Mouse (Mus musculus) heart, adult 11 months (tissue): ENCODE results near the gene Tnc.

Source experiments
- DNase-seq: peaks from one replicate; pipeline ENCODE4 v3.0.0; 2022

The Tnc gene

DNA sequence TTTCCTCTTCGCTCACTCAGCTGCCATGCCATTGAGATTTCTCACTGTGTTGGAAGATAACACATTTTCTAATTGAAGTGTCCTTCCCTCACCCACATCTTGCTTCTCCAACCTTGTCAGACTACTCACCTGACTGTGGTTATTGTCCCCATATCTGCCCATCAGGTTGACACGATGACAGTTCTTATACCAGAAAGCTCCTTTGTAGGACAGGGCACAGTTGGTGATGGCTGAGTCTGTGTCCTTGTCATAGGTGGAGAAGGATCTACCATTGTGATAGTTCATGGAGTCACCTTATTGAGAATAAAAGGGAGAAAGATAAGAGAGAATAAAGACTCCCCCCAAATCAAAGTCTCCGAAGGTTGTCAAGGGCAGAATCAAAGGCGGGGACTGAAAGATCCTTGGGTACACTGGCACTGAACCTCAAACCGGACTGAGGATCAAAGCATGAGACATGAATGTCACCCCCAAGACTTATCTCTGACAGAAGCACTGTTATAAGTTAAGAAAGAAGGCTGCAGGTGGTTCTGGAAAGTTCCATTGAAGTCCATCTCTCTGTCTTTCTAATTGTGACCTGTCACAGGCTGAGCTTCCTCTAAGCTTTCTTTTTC lies 84.9 kb downstream of the Tnc start:
- DNase-seq, result peak; percentile 69

DNA sequence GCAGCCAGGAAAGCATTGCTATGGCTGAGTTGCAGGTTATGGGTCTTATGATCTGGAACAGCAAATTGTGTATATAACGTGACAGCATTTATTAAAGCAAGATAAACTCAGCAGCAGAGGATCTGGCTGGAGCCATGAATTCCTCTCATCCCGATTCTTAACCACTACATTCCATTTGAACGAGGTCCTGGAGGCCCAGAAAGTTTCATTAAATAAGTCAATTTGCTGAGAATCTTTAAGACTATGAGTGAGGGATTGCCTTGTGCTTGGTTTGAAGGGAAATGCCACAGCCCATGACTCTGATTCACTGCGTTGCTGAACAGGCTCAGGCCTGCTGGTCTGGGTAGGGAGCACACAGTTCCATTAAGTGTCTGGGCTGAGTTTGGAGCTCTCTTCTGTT lies 88.2 kb downstream of the Tnc start:
- peak; percentile 23 for DNase-seq

DNA sequence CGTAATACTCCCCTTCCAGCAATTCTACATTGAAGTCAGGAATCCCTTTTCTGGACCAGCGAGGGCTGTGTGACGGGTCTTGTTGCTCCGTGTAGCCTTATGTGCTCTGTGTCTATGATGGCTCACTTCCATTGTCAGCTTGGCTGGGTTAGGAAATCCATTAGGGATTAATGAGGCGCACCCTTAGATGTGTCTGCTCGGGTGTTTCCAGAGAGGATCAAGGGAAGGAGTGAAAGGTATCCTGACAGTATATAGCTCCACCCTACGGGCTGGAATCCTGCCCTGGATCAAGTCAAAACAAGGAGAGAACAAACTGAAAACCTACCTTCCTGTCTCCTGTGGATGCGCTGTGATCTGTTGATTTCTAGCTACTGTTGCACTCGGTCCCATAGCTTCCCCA lies 96.8 kb downstream of the Tnc start:
- no peak for DNase-seq

DNA sequence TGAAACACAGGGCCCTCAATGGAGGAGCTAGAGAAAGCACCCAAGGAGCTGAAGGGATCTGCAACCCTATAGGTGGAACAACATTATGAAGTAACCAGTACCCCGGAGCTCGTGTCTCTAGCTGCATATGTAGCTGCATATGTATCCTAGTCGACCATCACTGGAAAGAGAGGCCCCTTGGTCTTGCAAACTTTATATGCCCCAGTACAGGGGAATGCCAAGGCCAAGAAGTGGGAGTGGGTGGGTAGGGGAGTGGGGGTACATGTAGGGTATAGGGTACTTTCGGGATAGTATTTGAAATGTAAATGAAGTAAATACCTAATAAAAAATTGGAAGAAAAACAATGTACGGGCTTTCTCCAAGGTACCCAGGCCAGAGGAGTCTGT lies 98.1 kb downstream of the Tnc start:
- peak; percentile 75 for DNase-seq

DNA sequence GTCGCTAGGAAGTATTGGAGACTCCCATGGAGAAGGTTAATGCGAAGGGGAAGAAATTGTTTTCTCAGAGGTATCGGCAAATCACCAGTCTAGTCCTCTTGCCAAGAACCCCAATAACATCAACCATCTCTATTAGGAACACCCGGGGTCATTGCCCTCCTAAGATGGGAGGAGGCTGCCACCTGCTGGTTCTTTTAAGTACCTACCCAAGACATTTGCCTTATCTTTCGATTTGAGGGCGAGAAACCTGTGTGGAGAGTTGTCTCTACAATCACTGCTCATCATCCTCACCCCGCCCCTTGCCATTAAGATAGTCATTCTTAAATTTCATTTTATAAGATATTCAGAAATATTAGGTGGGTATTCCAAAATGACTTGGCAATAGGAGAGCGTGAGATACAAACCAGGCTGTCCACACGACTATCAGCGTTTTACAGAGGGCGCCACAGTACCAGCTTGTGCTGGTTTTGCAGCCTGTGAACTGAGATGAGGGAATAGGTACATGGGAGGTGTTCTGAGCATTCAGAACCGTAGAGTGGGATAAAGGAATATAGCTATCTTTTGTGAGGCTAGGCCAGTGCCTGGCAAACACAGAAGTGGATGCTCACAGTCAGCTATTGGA lies 98.6 kb downstream of the Tnc start:
- DNase-seq, result peak; percentile 93

DNA sequence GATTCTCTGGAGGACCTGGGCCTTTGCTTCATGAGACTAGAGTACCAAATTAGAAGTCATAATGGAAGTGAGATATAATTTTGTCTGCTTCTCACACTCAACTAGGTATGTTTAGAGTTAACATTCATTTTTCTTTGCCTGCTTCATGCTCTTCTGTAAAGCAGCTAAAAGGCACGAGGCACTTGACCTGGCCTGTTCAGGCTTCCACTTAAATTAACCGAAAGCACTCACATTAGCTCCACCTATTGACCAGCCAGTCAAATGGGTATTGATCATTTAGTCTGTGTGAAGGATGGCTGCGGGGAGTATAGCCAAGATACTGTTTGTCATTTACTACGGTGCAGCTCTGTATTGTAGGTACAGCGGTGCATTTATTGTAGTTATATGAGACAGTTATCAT lies 103.0 kb downstream of the Tnc start:
- DNase-seq, result no peak

DNA sequence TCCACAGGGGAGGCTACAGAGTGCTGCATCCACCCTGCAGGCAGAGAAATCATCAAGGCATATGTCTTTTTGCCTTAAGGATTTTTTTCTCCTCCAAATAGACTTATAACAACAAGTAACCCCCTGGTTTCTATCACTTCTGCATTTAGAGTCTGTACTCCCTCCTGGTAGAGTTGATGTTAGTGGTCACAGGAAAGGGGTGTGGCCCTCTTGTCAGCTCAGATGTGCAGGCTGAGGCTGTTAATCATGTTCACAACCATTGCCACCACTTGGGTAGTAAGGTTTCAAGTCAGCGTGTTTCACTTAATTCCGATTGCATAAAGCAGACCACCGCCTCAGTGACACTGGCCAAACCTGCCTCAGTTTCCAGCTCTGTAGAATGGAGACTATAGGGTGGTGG lies 103.9 kb downstream of the Tnc start:
- no peak for DNase-seq

DNA sequence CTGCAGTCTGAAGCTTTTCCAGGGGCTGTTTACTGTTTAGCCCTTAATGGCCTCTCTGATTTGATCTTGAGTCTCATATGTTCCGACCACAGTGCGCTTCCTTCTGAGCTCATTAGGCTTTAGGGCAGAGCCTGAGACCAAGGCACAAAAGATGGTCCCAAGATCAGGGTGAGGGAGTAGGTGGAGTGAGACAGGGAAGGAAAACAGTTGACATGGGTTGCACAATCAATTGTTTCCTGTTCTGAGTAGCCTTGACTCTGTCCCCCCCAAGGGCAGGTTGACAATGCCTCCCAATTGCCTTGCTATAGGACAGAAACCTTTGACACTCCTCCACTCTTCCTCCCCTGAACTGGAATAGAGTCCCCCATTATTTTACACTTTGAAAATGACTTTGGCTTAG lies 105.4 kb downstream of the Tnc start:
- DNase-seq, result no peak

DNA sequence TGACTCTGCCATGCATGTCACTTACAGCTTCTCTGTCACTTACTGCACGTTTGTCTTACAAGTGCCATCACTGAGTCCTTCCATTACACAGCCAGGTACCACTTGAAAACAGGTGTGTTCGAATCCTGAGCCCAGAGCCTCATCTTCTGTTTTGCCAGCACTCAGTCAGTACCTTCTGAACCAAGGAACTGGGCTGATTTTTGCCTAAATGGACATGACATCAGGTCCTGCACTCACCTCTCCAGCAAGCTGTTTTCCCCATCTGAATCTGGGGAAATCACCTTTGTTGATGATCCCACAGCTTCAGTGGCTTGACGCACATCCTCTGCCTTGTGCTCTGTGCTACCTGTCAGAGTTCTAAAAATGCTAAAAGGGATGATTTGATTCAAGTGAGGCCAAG lies 107.4 kb downstream of the Tnc start:
- no peak for DNase-seq

DNA sequence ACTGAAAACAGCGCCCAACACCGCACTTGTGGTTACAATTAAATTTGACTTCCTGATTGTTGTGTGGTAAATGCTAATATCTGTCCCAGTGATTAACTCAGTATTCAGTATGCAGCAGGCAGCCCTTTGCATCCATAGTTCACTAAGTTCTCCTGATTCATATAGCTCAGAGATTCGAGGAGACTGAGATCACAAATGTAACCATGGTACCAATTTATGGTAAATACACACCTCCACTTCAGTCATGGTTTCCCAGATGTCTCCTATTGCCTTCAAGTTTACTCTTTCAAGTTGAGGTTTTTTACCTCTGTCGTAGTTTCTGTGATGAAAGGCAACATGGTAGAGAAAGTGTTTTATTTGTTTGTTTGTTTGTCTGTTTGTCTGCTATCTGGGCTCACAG lies 110.9 kb downstream of the Tnc start:
- DNase-seq, result no peak

DNA sequence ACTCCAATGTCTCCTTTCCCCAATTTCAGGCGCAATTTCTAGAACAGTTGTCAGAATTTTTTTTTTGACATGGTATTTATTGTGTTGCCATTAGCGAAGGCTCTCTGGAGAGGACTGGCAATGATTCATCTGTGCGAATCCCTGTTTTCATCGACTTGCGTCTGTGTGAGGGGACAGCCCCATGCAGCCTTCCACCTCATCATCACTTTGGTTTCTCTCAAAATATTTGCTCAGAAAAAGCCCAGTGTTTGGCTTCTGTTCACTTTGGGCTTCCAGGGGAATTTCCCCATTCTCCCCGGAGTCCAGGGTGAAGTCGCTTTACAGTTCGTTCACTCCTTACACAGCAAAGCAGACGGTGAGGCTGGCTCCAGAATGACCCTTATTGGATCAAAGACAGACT lies 111.5 kb downstream of the Tnc start:
- DNase-seq, result no peak

DNA sequence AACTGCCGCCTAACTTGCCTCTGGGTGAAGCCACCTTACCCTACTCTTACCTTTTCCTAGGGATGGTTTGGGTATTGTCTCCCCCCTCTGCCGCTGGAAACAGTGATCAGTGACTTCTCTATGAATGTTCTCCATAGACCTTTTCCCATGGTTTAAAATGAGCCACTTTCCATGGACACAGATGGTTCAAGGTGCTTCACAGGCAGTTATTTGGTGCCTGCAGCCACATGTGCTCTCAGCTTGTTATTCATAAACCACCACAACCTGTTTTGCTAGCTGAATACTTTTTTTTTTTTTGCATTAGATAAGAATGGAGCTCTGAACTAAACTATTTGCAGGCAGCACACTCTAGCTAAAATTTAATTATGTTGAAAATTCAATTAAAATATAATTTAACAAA lies 116.0 kb downstream of the Tnc start:
- DNase-seq, result no peak

DNA sequence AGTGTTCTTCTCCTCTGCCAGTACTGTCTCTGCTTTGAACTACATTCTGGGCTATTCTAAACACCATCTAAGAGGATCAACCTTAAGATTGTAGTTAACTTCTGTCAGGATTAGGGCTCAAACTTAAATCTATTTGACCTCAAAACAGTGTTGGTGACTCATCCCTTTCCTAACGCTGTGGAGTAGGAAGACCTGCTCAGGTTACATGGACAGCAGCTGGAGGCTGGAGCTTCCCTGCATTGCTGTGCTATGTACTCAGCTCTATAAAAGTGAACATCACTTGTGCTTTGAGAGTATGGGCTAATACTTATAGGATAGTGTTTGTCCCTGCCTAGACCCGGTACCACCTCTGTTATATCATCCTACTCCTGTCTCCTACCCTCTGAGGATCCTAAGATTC lies 117.3 kb downstream of the Tnc start:
- no peak for DNase-seq

DNA sequence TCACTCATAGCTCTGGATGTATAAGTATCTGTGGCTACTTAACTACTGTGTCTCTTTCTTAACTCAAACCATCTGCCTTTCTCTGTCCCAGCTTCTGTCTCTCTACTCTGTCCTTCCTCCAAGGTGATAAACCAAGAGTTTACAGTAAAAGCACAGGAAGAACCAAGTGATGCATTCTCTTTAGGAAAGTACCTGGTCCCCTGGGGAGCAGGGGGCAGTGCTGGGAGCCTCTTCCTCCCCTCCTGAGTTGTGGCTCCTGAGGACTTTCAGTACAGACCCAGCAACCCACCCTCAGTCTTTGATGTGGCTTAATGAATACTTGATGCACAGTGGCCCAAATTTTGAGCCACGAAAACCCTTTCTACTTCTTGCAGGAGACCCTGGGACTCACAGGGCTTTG lies 118.6 kb downstream of the Tnc start:
- no peak for DNase-seq

DNA sequence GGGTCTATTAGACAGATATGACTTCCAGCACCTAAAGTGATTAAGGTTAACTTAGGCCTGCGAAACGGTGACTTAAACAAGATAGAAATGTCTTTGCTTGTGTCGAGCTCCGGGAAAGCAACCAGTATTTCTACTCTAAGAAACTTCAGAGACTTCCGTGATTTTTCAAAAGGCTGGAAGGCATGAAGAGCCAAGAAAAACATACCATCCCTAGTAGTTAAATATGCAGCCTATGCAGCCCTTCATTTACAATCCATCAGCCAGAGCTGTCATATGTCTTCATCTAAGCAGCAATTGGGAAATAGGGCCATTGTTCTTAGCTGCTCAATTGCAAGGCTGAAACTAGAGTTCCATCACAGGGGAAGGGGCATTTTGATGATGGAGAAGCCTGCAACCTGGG lies 129.6 kb downstream of the Tnc start:
- DNase-seq, result no peak

DNA sequence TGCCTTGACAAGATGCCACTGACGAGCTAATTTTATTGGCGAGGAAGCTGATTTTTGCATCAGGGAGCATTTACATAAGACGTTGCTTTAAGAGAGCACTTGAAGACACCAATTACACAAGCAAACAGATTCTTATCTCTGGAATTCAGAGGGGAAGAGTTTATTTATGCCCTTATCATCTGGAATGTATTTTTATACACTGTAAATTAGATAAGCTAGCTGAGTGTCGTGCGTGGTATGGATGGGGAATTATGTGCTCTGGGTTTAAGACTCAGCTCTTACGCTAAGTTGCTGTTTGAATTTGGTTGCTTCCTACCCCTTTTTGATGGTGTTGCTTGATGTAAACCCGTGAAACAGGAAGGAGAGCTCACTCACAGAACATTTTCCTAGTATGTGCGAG lies 130.1 kb downstream of the Tnc start:
- DNase-seq, result no peak

DNA sequence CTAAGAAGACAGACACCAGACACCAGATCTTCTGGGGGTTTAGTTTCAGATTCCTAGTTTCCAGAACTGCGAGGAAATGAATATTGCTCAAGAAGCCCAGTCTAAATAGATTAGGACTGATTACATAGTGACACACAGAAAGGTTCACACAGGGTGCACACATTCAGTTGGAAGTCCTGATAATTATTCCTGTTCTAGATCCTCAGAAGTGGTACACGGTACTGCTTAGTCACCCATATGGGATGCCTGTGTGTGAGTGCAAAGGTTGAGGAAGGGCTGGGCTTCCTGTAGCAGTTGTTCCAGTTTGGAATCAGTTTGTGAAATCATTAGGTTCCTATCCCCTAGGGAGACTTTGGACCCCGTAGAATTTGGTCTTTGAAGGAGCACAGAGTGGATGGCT lies 130.5 kb downstream of the Tnc start:
- no peak for DNase-seq
